Mouse (Mus musculus) MEL (cell line): ENCODE results near the gene Il19. TPM values are rescaled to one million over a fixed set of nuclear protein-coding genes. Genes with fewer than 3 reads are reported as not detected.

Source experiments
- DNase-seq: peaks from one replicate; pipeline ENCODE4 v3.0.0; 2011; ENCODE audit warnings: low read depth, low spot score
- H3K27ac ChIP-seq: 2 replicates; pipeline ENCODE4 v1.5.1; 2012; ENCODE audit warnings: low read depth, mild to moderate bottlenecking, control low read depth, low read length, moderate library complexity; ENCODE audit not compliant: control insufficient read depth
- H3K27me3 ChIP-seq, 2 experiments: fragments of 150-350 bp in 1 of 2; sonication (generic) in 1 of 2; 2 replicates each; pipeline ENCODE4 v1.6.1; 2012; ENCODE audit warnings: low read length in 2 of 2, mild to moderate bottlenecking in 2 of 2, improper control_type of control experiment in 1 of 2, moderate library complexity in 1 of 2; ENCODE audit not compliant: insufficient read depth in 2 of 2, control insufficient read depth in 1 of 2
- H3K36me3 ChIP-seq, 2 experiments: 2 replicates each; pipeline ENCODE4 v1.6.1; 2012 to 2014; ENCODE audit warnings: low read length in 2 of 2, improper control_type of control experiment in 1 of 2, inconsistent platforms in 1 of 2, mild to moderate bottlenecking in 1 of 2; ENCODE audit not compliant: insufficient read depth in 2 of 2, control insufficient read depth in 1 of 2
- H3K4me1 ChIP-seq, 2 experiments: fragments of 150-350 bp in 1 of 2; sonication (generic) in 1 of 2; 2 replicates each; pipeline ENCODE4 v1.6.1; 2012; ENCODE audit warnings: low read length in 2 of 2, improper control_type of control experiment in 1 of 2, mild to moderate bottlenecking in 1 of 2; ENCODE audit not compliant: insufficient read depth in 2 of 2, control insufficient read depth in 1 of 2
- H3K4me3 ChIP-seq, 2 experiments: fragments of 150-350 bp in 1 of 2; sonication (generic) in 1 of 2; 2 replicates each; pipeline ENCODE4 v1.5.1; 2012; ENCODE audit warnings: low read depth in 2 of 2, low read length in 2 of 2, mild to moderate bottlenecking in 2 of 2, moderate library complexity in 2 of 2, control low read depth in 1 of 2, improper control_type of control experiment in 1 of 2; ENCODE audit not compliant: control insufficient read depth in 1 of 2, insufficient read depth in 1 of 2
- H3K79me2 ChIP-seq: 2 replicates; pipeline ENCODE4 v1.6.1; 2012; ENCODE audit warnings: mild to moderate bottlenecking, low read length, moderate library complexity; ENCODE audit not compliant: control insufficient read depth, poor library complexity, insufficient read depth
- H3K9ac ChIP-seq: 2 replicates; pipeline ENCODE4 v1.6.1; 2012; ENCODE audit warnings: low read depth, mild to moderate bottlenecking, control low read depth, low read length, moderate library complexity; ENCODE audit not compliant: control insufficient read depth, poor library complexity, severe bottlenecking
- H3K9me3 ChIP-seq: fragments of 150-350 bp; sonication (generic); replicated peaks from 2 replicates; pipeline ENCODE4 v1.6.1; 2012; ENCODE audit warnings: mild to moderate bottlenecking, low read length, improper control_type of control experiment, moderate library complexity; ENCODE audit not compliant: insufficient read depth
- BHLHE40 ChIP-seq: IDR thresholded peaks from 2 replicates; pipeline ENCODE4 v1.6.1; 2012; ENCODE audit warnings: low read depth, mild to moderate bottlenecking, inconsistent platforms, low read length, improper control_type of control experiment, borderline replicate concordance
- CHD1 ChIP-seq: IDR thresholded peaks from 2 replicates; pipeline ENCODE4 v1.6.1; 2012; ENCODE audit warnings: low read depth, mild to moderate bottlenecking, inconsistent platforms, low read length, improper control_type of control experiment
- CTCF ChIP-seq, 3 experiments: IDR thresholded peaks in 2 of 3; conservative IDR thresholded peaks in 1 of 3; 2 replicates each; pipeline ENCODE4 v1.5.1; 2011 to 2012; ENCODE audit warnings: low read length in 3 of 3, low read depth in 2 of 3, mild to moderate bottlenecking in 2 of 3, improper control_type of control experiment in 1 of 3, inconsistent platforms in 1 of 3, mixed read lengths in 1 of 3, moderate library complexity in 1 of 3; ENCODE audit not compliant: control insufficient read depth in 1 of 3, insufficient read depth in 1 of 3, poor library complexity in 1 of 3, severe bottlenecking in 1 of 3
- ETS1 ChIP-seq: IDR thresholded peaks from 2 replicates; pipeline ENCODE4 v1.6.1; 2012; ENCODE audit warnings: low read depth, mild to moderate bottlenecking, inconsistent platforms, low read length, improper control_type of control experiment, moderate library complexity
- GATA1 ChIP-seq: IDR thresholded peaks from 2 replicates; pipeline ENCODE4 v1.6.1; 2011; ENCODE audit warnings: low read depth, low read length, improper control_type of control experiment
- HCFC1 ChIP-seq: IDR thresholded peaks from 2 replicates; pipeline ENCODE4 v1.6.1; 2012; ENCODE audit warnings: low read depth, mild to moderate bottlenecking, inconsistent platforms, low read length, improper control_type of control experiment, moderate library complexity
- JUND ChIP-seq: IDR thresholded peaks from 2 replicates; pipeline ENCODE4 v1.6.1; 2011; ENCODE audit warnings: low read depth, mild to moderate bottlenecking, improper control_type of control experiment, low read length
- MAFK ChIP-seq: IDR thresholded peaks from 2 replicates; pipeline ENCODE4 v1.6.1; 2011; ENCODE audit warnings: low read depth, mild to moderate bottlenecking, low read length, improper control_type of control experiment, borderline replicate concordance
- MAX ChIP-seq: IDR thresholded peaks from 2 replicates; pipeline ENCODE4 v1.6.1; 2011; ENCODE audit warnings: low read length, improper control_type of control experiment
- MAZ ChIP-seq: IDR thresholded peaks from 2 replicates; pipeline ENCODE4 v1.6.1; 2012; ENCODE audit warnings: low read depth, mild to moderate bottlenecking, inconsistent platforms, low read length, improper control_type of control experiment
- MEF2A ChIP-seq: IDR thresholded peaks from 2 replicates; pipeline ENCODE4 v1.6.1; 2014; ENCODE audit warnings: low read depth, mild to moderate bottlenecking, inconsistent platforms, low read length, improper control_type of control experiment; ENCODE audit not compliant: poor library complexity, insufficient replicate concordance, severe bottlenecking; ENCODE audit errors: extremely low read depth
- MYB ChIP-seq: IDR thresholded peaks from 2 replicates; pipeline ENCODE4 v1.6.1; 2011; ENCODE audit warnings: mild to moderate bottlenecking, low read depth, low read length, improper control_type of control experiment
- MYC ChIP-seq: IDR thresholded peaks from 2 replicates; pipeline ENCODE4 v1.6.1; 2011; ENCODE audit warnings: low read depth, mild to moderate bottlenecking, low read length, improper control_type of control experiment, moderate library complexity
- NELFE ChIP-seq: IDR thresholded peaks from 2 replicates; pipeline ENCODE4 v1.6.1; 2011; ENCODE audit warnings: low read depth, low read length, improper control_type of control experiment
- NRF1 ChIP-seq: IDR thresholded peaks from 2 replicates; pipeline ENCODE4 v1.6.1; 2014; ENCODE audit warnings: low read depth, mild to moderate bottlenecking, inconsistent platforms, low read length, improper control_type of control experiment, moderate library complexity; ENCODE audit not compliant: poor library complexity, insufficient read depth, severe bottlenecking
- POLR2A ChIP-seq, 2 experiments: IDR thresholded peaks; 2 replicates each; pipeline ENCODE4 v1.6.1; 2011 to 2012; ENCODE audit warnings: low read length in 2 of 2, mild to moderate bottlenecking in 2 of 2, control low read depth in 1 of 2, improper control_type of control experiment in 1 of 2, low read depth in 1 of 2, moderate library complexity in 1 of 2; ENCODE audit not compliant: control insufficient read depth in 1 of 2, insufficient read depth in 1 of 2, poor library complexity in 1 of 2
- POLR2AphosphoS2 ChIP-seq: IDR thresholded peaks from 2 replicates; pipeline ENCODE4 v1.6.1; 2011; ENCODE audit warnings: low read length, improper control_type of control experiment
- POLR2AphosphoS5 ChIP-seq: IDR thresholded peaks from 2 replicates; pipeline ENCODE4 v1.6.1; 2012; ENCODE audit warnings: low read depth, borderline replicate concordance, mild to moderate bottlenecking, inconsistent platforms, low read length, moderate library complexity, mixed read lengths
- RAD21 ChIP-seq: IDR thresholded peaks from 2 replicates; pipeline ENCODE4 v1.6.1; 2011; ENCODE audit warnings: mild to moderate bottlenecking, low read depth, low read length, improper control_type of control experiment
- RCOR1 ChIP-seq: IDR thresholded peaks from 2 replicates; pipeline ENCODE4 v1.6.1; 2012; ENCODE audit warnings: low read depth, mild to moderate bottlenecking, inconsistent platforms, low read length, improper control_type of control experiment
- SMC3 ChIP-seq: IDR thresholded peaks from 2 replicates; pipeline ENCODE4 v1.6.1; 2011; ENCODE audit warnings: low read depth, low read length, improper control_type of control experiment
- UBTF ChIP-seq: IDR thresholded peaks from 2 replicates; pipeline ENCODE4 v1.6.1; 2012; ENCODE audit warnings: low read depth, mild to moderate bottlenecking, inconsistent platforms, low read length, improper control_type of control experiment, moderate library complexity, borderline replicate concordance; ENCODE audit not compliant: insufficient read depth
- USF2 ChIP-seq, 2 experiments: IDR thresholded peaks; 2 replicates each; pipeline ENCODE4 v1.6.1; 2011 to 2012; ENCODE audit warnings: improper control_type of control experiment in 2 of 2, low read length in 2 of 2, borderline replicate concordance in 1 of 2, inconsistent platforms in 1 of 2, low read depth in 1 of 2, mild to moderate bottlenecking in 1 of 2; ENCODE audit not compliant: insufficient read depth in 1 of 2
- ZC3H11A ChIP-seq: IDR thresholded peaks from 2 replicates; pipeline ENCODE4 v1.6.1; 2012; ENCODE audit warnings: low read depth, mild to moderate bottlenecking, inconsistent platforms, low read length, improper control_type of control experiment
- ZKSCAN1 ChIP-seq: IDR thresholded peaks from 2 replicates; pipeline ENCODE4 v1.6.1; 2012; ENCODE audit warnings: low read depth, mild to moderate bottlenecking, inconsistent platforms, low read length, improper control_type of control experiment, moderate library complexity
- polyA plus RNA-seq, 2 experiments: library from polyadenylated mRNA; stranded (reverse) in 1 of 2; unstranded in 1 of 2; fragments of >175 nt in 1 of 2; fragments of >200 nt in 1 of 2; gene quantifications; 2 replicates each; pipeline versions ENCODE4 v1.2.1 to v1.2.4; 2012; ENCODE audit warnings: low replicate concordance in 2 of 2, low read depth in 1 of 2; ENCODE audit not compliant: insufficient read length in 2 of 2, insufficient read depth in 1 of 2, missing spikeins in 1 of 2
- total RNA-seq: library from RNA; depleted of rRNA; stranded (reverse); fragments of 300-350 nt; gene quantifications from 2 replicates; pipeline ENCODE4 v1.2.3, GENCODE M21; 2012

Il19 gene
- total and polyA plus RNA-seq, 3 experiments: not detected

DNA sequence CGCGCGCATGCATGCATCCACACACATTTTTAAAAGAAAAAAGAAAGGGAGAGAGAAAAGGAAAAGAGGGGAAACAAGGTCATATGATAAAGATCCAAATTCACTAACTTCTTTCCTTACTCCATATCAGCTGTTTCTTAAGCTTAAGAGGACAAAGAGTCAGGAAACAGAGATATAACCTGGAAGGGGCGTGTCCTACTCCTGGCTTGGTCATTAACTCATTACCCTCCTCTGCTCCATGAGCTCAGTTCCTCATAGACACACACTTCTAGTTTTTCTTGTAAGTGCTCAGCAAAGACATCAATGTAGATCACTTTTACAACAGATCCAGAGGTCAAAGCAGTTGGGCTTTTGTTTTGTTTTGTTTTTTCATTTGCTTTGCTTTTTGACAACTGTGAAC is 2.7 kb downstream of the Il19 start:
- Histone ChIP-seq H3K79me2 (no peaks in the 10 kb centered on the region), H3K4me3 (no peak overlapping the region), H3K4me1 (no peaks in the 10 kb centered on the region)
- DNase-seq: peak; percentile 6
- no peak for TF ChIP-seq MYB
- TF ChIP-seq MEF2A: no peak
- no peak for TF ChIP-seq POLR2AphosphoS2
- TF ChIP-seq POLR2A (IDR thresholded peaks at IDR 0.05; ENCODE audit: control insufficient read depth in 1 of 2, insufficient read depth in 1 of 2, low read depth in 1 of 2, low read length in 2 of 2, poor library complexity in 1 of 2): no peak
- no peak for TF ChIP-seq UBTF
- no peak for TF ChIP-seq NRF1
- TF ChIP-seq ZKSCAN1: no peak
- no peak for TF ChIP-seq RCOR1
- TF ChIP-seq, all 39 proteins: peak for 0
- no peak overlapping the region for H3K27ac ChIP-seq
- H3K9ac ChIP-seq: no peak overlapping the region
- peaks cover 3 to 7% of the 10 kb centered on the region in 2 experiments; a peak in 3 of 4 replicates for H3K27me3 ChIP-seq
- no peaks in the 10 kb centered on the region for H3K36me3 ChIP-seq
- H3K9me3 ChIP-seq: no peaks in the 10 kb centered on the region

- H3K4me1 ChIP-seq: no peaks in the 10 kb centered on the region
- H3K36me3 ChIP-seq: no peaks in the 10 kb centered on the region
- no peaks in the 10 kb centered on the region for H3K79me2 ChIP-seq
- H3K27me3 ChIP-seq: peaks cover 0 to 2% of the 10 kb centered on the region in 2 experiments; a peak in 3 of 4 replicates
- H3K4me3 ChIP-seq: no peak overlapping the region
- no peak for DNase-seq
- H3K9ac ChIP-seq: no peak overlapping the region
- no peaks in the 10 kb centered on the region for H3K9me3 ChIP-seq
- no peak overlapping the region for H3K27ac ChIP-seq
- TF ChIP-seq USF2 (IDR thresholded peaks at IDR 0.05; ENCODE audit: borderline replicate concordance in 1 of 2, insufficient read depth in 1 of 2, low read depth in 1 of 2, low read length in 2 of 2) (no peak), RAD21 (no peak), JUND (no peak), HCFC1 (no peak), MYB (no peak), MEF2A (no peak), ETS1 (no peak)
- TF ChIP-seq, all 39 proteins: peak for 0
These were observed 3.6 kb downstream of the Il19 start for GRCm38 (mm10) chr1:130936351-130936750.

DNA sequence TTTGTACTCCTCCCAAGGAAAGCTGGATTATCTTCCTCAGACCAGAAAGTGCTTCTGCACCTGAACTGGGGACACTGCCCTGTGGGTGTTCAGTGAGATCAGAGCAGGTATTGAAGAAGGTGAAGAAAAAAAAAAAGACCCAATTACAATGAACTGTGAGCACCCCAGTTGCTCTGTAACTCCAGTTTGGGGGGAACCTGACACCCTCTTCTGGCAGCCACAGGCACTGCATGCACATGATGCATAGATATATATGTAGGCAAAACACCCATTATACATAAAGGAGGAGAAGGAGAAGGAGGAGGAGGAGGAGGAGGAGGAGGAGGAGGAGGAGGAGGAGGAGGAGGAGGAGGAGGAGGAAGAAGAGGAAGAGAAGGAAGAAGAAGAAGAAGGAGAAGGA is 13.4 kb downstream of the Il19 start:
- H3K79me2 ChIP-seq: no peaks in the 10 kb centered on the region
- peak; percentile 35 for DNase-seq
- H3K4me1 ChIP-seq: no peaks in the 10 kb centered on the region
- no peaks in the 10 kb centered on the region for H3K36me3 ChIP-seq
- peaks cover 0 to 2% of the 10 kb centered on the region in 2 experiments; a peak in 2 of 4 replicates for H3K27me3 ChIP-seq
- H3K9me3 ChIP-seq: no peaks in the 10 kb centered on the region
- no peak overlapping the region for H3K9ac ChIP-seq
- no peak overlapping the region for H3K27ac ChIP-seq
- no peak overlapping the region for H3K4me3 ChIP-seq
- TF ChIP-seq UBTF: no peak
- TF ChIP-seq CHD1: no peak
- no peak for TF ChIP-seq MAFK
- no peak for TF ChIP-seq BHLHE40
- TF ChIP-seq MYC: no peak
- TF ChIP-seq CTCF (IDR thresholded peaks at IDR 0.05 in 2 of 3, conservative IDR thresholded peaks at IDR 0.05 in 1 of 3; ENCODE audit: control insufficient read depth in 1 of 3, insufficient read depth in 1 of 3, low read depth in 2 of 3, low read length in 3 of 3, poor library complexity in 1 of 3, severe bottlenecking in 1 of 3): peak; percentile 43 to 60 (median 48); a peak in 5 of 6 replicates
- TF ChIP-seq RAD21: peak; percentile 32
- TF ChIP-seq ZC3H11A: peak; percentile 15; the same call in 1 of the 2 replicates
- TF ChIP-seq GATA1: no peak
- peak; percentile 54 for TF ChIP-seq SMC3
- no peak for TF ChIP-seq POLR2AphosphoS5
- TF ChIP-seq MAX: no peak
- TF ChIP-seq MAZ: no peak
- no peak for TF ChIP-seq NELFE
- TF ChIP-seq HCFC1: no peak
